Mouse (Mus musculus): Measurements from ENCODE around the gene Tmem132d.

- TF ChIP-seq CTCF (IDR thresholded peaks at IDR 0.05; ENCODE audit: borderline replicate concordance, insufficient read depth, low read depth, low read length) (no peak), POLR2A (IDR thresholded peaks at IDR 0.05; ENCODE audit: borderline replicate concordance, insufficient read depth, low read length) (no peak)
These were observed 625.5 kb downstream of the Tmem132d start for GRCm38 (mm10) chr5:127807419-127807818.
